9 mouse cellular contexts compared by ENCODE assay signal in genomic region chr12:85169877-85170276, GRCm38 (mm10). TPM values are rescaled to one million over a fixed set of nuclear protein-coding genes. Genes with fewer than 3 reads are reported as not detected.
DNase-seq lines count a peak whose midpoint lies in the region; ATAC-seq and TF ChIP-seq lines count a peak whose summit lies in the region.
"Had no signal": no experiment of that assay in that cellular context is flagged by ENCODE, and none has a peak within 500 bp of the region (broad histone marks: within the 10 kb centered on the region; RNA-seq: fewer than 3 reads in every experiment).

No protein-coding gene starts in this region.

- H3K4me1 ChIP-seq in kidney, embryonic 16.5 days (ENCODE audit: insufficient read depth, low read length), result peaks cover 8% of the 10 kb centered on the region; the same call in 1 of the 2 replicates
- peaks cover 19% of the 10 kb centered on the region for H3K4me1 ChIP-seq in embryonic facial prominence, embryonic 12.5 days
- H3K4me1 ChIP-seq in forebrain, embryonic 15.5 days, result peaks cover 10% of the 10 kb centered on the region
- H3K4me1 ChIP-seq in midbrain, embryonic 15.5 days, result peaks cover 8% of the 10 kb centered on the region
- peaks cover 12% of the 10 kb centered on the region for H3K4me1 ChIP-seq in cerebellum, adult 2 months (ENCODE audit: control insufficient read depth, insufficient read depth, low read length)

- no peaks in the 10 kb centered on the region for H3K36me3 ChIP-seq in kidney, embryonic 16.5 days (ENCODE audit: insufficient read depth, low read length)
- H3K36me3 ChIP-seq in embryonic facial prominence, embryonic 12.5 days, result peaks cover 21% of the 10 kb centered on the region
- no peaks in the 10 kb centered on the region for H3K36me3 ChIP-seq in forebrain, embryonic 15.5 days
- no peaks in the 10 kb centered on the region for H3K36me3 ChIP-seq in midbrain, embryonic 15.5 days (replicated peaks)
- H3K36me3 ChIP-seq: liver, embryonic 13.5 days had no signal

- TF ChIP-seq POLR2A in cerebellum, adult 2 months (IDR thresholded peaks at IDR 0.05; ENCODE audit: borderline replicate concordance, insufficient read depth, low read length), result no peak

- no peaks in the 10 kb centered on the region for H3K9me3 ChIP-seq in kidney, embryonic 16.5 days (ENCODE audit: low read length)
- H3K9me3 ChIP-seq in embryonic facial prominence, embryonic 12.5 days, result no peaks in the 10 kb centered on the region
- no peaks in the 10 kb centered on the region for H3K9me3 ChIP-seq in forebrain, embryonic 15.5 days
- H3K9me3 ChIP-seq in midbrain, embryonic 15.5 days, result no peaks in the 10 kb centered on the region
- H3K9me3 ChIP-seq: liver, embryonic 13.5 days had no signal

- no peak overlapping the region for H3K27ac ChIP-seq in kidney, embryonic 16.5 days (ENCODE audit: low read length)
- 0 out of 2 replicates have a peak overlapping the region, but pooled peaks have one; percentile 33 for H3K27ac ChIP-seq in embryonic facial prominence, embryonic 12.5 days
- no peak overlapping the region for H3K27ac ChIP-seq in forebrain, embryonic 15.5 days (replicated peaks)
- H3K27ac ChIP-seq in midbrain, embryonic 15.5 days, result no peak overlapping the region
- H3K27ac ChIP-seq in cerebellum, adult 2 months (ENCODE audit: insufficient read depth, low read length), result no peak overlapping the region
- H3K27ac ChIP-seq: liver, embryonic 13.5 days had no signal

- no peak overlapping the region for H3K4me2 ChIP-seq in kidney, embryonic 16.5 days (replicated peaks; ENCODE audit: low read depth, low read length)
- H3K4me2 ChIP-seq in embryonic facial prominence, embryonic 12.5 days (replicated peaks), result peak overlapping the region; percentile 30
- H3K4me2 ChIP-seq in forebrain, embryonic 15.5 days (replicated peaks), result no peak overlapping the region
- no peak overlapping the region for H3K4me2 ChIP-seq in midbrain, embryonic 15.5 days

- DNase-seq in kidney, postnatal 4 days, result no peak
- DNase-seq in cerebellum, adult 2 months, result no peak
- DNase-seq in spleen, adult 18-20 months, result no peak
- DNase-seq in gastrocnemius, postnatal 10 days, result no peak

- H3K27me3 ChIP-seq in kidney, embryonic 16.5 days (ENCODE audit: insufficient read depth, low read length), result no peaks in the 10 kb centered on the region
- 0 out of 2 replicates have a peak, but pooled peaks cover 3% of the 10 kb centered on the region for H3K27me3 ChIP-seq in embryonic facial prominence, embryonic 12.5 days
- H3K27me3 ChIP-seq in forebrain, embryonic 15.5 days, result no peaks in the 10 kb centered on the region
- no peaks in the 10 kb centered on the region for H3K27me3 ChIP-seq in midbrain, embryonic 15.5 days (replicated peaks)
- H3K27me3 ChIP-seq in cerebellum, adult 2 months (ENCODE audit: control insufficient read depth, insufficient read depth, low read length), result no peaks in the 10 kb centered on the region

- TF ChIP-seq CTCF in cerebellum, adult 2 months (IDR thresholded peaks at IDR 0.05; ENCODE audit: borderline replicate concordance, insufficient read depth, low read depth, low read length), result no peak

- H3K9ac ChIP-seq in kidney, embryonic 16.5 days (replicated peaks; ENCODE audit: low read length), result 0 out of 2 replicates have a peak overlapping the region, but pooled peaks have one; percentile 5
- H3K9ac ChIP-seq in embryonic facial prominence, embryonic 12.5 days, result peak overlapping the region; percentile 22
- H3K9ac ChIP-seq in forebrain, embryonic 15.5 days (replicated peaks), result peak overlapping the region; percentile 34; the same call in 1 of the 2 replicates
- no peak overlapping the region for H3K9ac ChIP-seq in midbrain, embryonic 15.5 days
- H3K9ac ChIP-seq: liver, embryonic 13.5 days had no signal

- WGBS in kidney, embryonic 16.5 days, result 76% methylated on average over 3 of the region's 3 CpGs
- 56% methylated on average over 3 of the region's 3 CpGs for WGBS in embryonic facial prominence, embryonic 12.5 days
- WGBS in forebrain, embryonic 15.5 days, result 36% methylated on average over 3 of the region's 3 CpGs
- 54% methylated on average over 3 of the region's 3 CpGs for WGBS in midbrain, embryonic 15.5 days
- WGBS in cerebellum, adult 2 months, result 31% methylated on average over 3 of the region's 3 CpGs

- H3K4me3 ChIP-seq in kidney, embryonic 16.5 days (ENCODE audit: low read length), result no peak overlapping the region
- no peak overlapping the region for H3K4me3 ChIP-seq in embryonic facial prominence, embryonic 12.5 days
- no peak overlapping the region for H3K4me3 ChIP-seq in forebrain, embryonic 15.5 days
- no peak overlapping the region for H3K4me3 ChIP-seq in midbrain, embryonic 15.5 days
- no peak overlapping the region for H3K4me3 ChIP-seq in cerebellum, adult 2 months (replicated peaks; ENCODE audit: insufficient read depth, low read depth, low read length)
- H3K4me3 ChIP-seq: liver, embryonic 13.5 days had no signal

- ATAC-seq in kidney, embryonic 16.5 days (ENCODE audit: low FRiP score, low TSS enrichment), result no peak
- ATAC-seq in embryonic facial prominence, embryonic 12.5 days (ENCODE audit: insufficient number of reproducible peaks, insufficient read depth, low FRiP score, low TSS enrichment), result no peak
- ATAC-seq in forebrain, embryonic 15.5 days (replicated peaks), result peak; percentile 15; the same call in 1 of the 2 replicates
- ATAC-seq in midbrain, embryonic 15.5 days (replicated peaks), result peak; percentile 51

RNA-seq across cellular contexts. Expression of gene Pgf, which starts 7.7 kb away (rescaled TPM):
- polyA plus RNA-seq in kidney, embryonic 16.5 days (2015; fragmentation: Nextera tagmentation; extraction: Ambion mirVana), result 16.9 and 18.4 TPM in 2 replicates
- polyA plus RNA-seq in embryonic facial prominence, embryonic 12.5 days (2016; fragmentation: Nextera tagmentation; extraction: Ambion mirVana), result 15.4 and 19.1 TPM in 2 replicates
- polyA plus RNA-seq in forebrain, embryonic 15.5 days (2015; fragmentation: Nextera tagmentation; extraction: Ambion mirVana), result 6.2 and 6.3 TPM in 2 replicates
- polyA plus RNA-seq in midbrain, embryonic 15.5 days (2015; fragmentation: Nextera tagmentation; extraction: Ambion mirVana), result 7.2 and 8.7 TPM in 2 replicates
- 5.1 and 6.1 TPM in 2 replicates for polyA plus RNA-seq in cerebellum, adult 2 months (2012; rRNA removed)
- 1 to 10 TPM; 2.4 to 4.0 TPM for total RNA-seq in gastrocnemius, postnatal 10 days (2021)

RNA-seq across cellular contexts. Expression of gene Rps6kl1, which starts 18.8 kb away (rescaled TPM):
- 0.86 and 1.1 TPM in 2 replicates for polyA plus RNA-seq in kidney, embryonic 16.5 days (2015; fragmentation: Nextera tagmentation; extraction: Ambion mirVana)
- 1.7 and 2.2 TPM in 2 replicates for polyA plus RNA-seq in embryonic facial prominence, embryonic 12.5 days (2016; fragmentation: Nextera tagmentation; extraction: Ambion mirVana)
- polyA plus RNA-seq in forebrain, embryonic 15.5 days (2015; fragmentation: Nextera tagmentation; extraction: Ambion mirVana), result 19.8 and 22.2 TPM in 2 replicates
- polyA plus RNA-seq in midbrain, embryonic 15.5 days (2015; fragmentation: Nextera tagmentation; extraction: Ambion mirVana), result 37.3 and 38.2 TPM in 2 replicates
- 35.2 and 36.5 TPM in 2 replicates for polyA plus RNA-seq in cerebellum, adult 2 months (2012; rRNA removed)
- under 1 TPM; 0.33 to 0.68 TPM for total RNA-seq in gastrocnemius, postnatal 10 days (2021)

RNA-seq across cellular contexts. Expression of gene Eif2b2, which starts 49.4 kb away (rescaled TPM):
- 108 and 110 TPM in 2 replicates for polyA plus RNA-seq in kidney, embryonic 16.5 days (2015; fragmentation: Nextera tagmentation; extraction: Ambion mirVana)
- polyA plus RNA-seq in embryonic facial prominence, embryonic 12.5 days (2016; fragmentation: Nextera tagmentation; extraction: Ambion mirVana), result 79.0 and 88.2 TPM in 2 replicates
- polyA plus RNA-seq in forebrain, embryonic 15.5 days (2015; fragmentation: Nextera tagmentation; extraction: Ambion mirVana), result 81.9 and 84.3 TPM in 2 replicates
- 78.2 and 88.8 TPM in 2 replicates for polyA plus RNA-seq in midbrain, embryonic 15.5 days (2015; fragmentation: Nextera tagmentation; extraction: Ambion mirVana)
- polyA plus RNA-seq in cerebellum, adult 2 months (2012; rRNA removed), result 105 and 109 TPM in 2 replicates
- 10 to 100 TPM; 76.1 to 95.2 TPM for total RNA-seq in gastrocnemius, postnatal 10 days (2021)

RNA-seq across cellular contexts. Expression of gene Dlst, which starts 59.2 kb away (rescaled TPM):
- 153 TPM in 2 replicates for polyA plus RNA-seq in kidney, embryonic 16.5 days (2015; fragmentation: Nextera tagmentation; extraction: Ambion mirVana)
- 110 and 117 TPM in 2 replicates for polyA plus RNA-seq in embryonic facial prominence, embryonic 12.5 days (2016; fragmentation: Nextera tagmentation; extraction: Ambion mirVana)
- polyA plus RNA-seq in forebrain, embryonic 15.5 days (2015; fragmentation: Nextera tagmentation; extraction: Ambion mirVana), result 96.3 and 99.7 TPM in 2 replicates
- polyA plus RNA-seq in midbrain, embryonic 15.5 days (2015; fragmentation: Nextera tagmentation; extraction: Ambion mirVana), result 107 and 109 TPM in 2 replicates
- polyA plus RNA-seq in cerebellum, adult 2 months (2012; rRNA removed), result 180 and 185 TPM in 2 replicates
- 100 to 1,000 TPM; 284 to 308 TPM for total RNA-seq in gastrocnemius, postnatal 10 days (2021)

RNA-seq across cellular contexts. Expression of gene Prox2, which starts 59.3 kb away (rescaled TPM):
- 3.7 and 4.9 TPM in 2 replicates for polyA plus RNA-seq in kidney, embryonic 16.5 days (2015; fragmentation: Nextera tagmentation; extraction: Ambion mirVana)
- 3.7 and 4.4 TPM in 2 replicates for polyA plus RNA-seq in embryonic facial prominence, embryonic 12.5 days (2016; fragmentation: Nextera tagmentation; extraction: Ambion mirVana)
- polyA plus RNA-seq in forebrain, embryonic 15.5 days (2015; fragmentation: Nextera tagmentation; extraction: Ambion mirVana), result 1.7 and 1.8 TPM in 2 replicates
- polyA plus RNA-seq in midbrain, embryonic 15.5 days (2015; fragmentation: Nextera tagmentation; extraction: Ambion mirVana), result 1.1 and 1.4 TPM in 2 replicates
- polyA plus RNA-seq in cerebellum, adult 2 months (2012; rRNA removed), result 1.6 and 1.9 TPM in 2 replicates
- 1 to 10 TPM; 2.6 to 2.9 TPM for total RNA-seq in gastrocnemius, postnatal 10 days (2021)

Comparison
In these comparisons a context has a peak if more than half of its experiments do, and no peak if none do; other contexts are left out.
1. ATAC-seq: peak in forebrain, embryonic 15.5 days (single experiment) and midbrain, embryonic 15.5 days (single experiment); none in kidney, embryonic 16.5 days (single experiment) and embryonic facial prominence, embryonic 12.5 days (single experiment).